Mouse (Mus musculus): ENCODE measurements around the gene Ano6.
A peak's percentile ranks its signal among the peaks of the same experiment; 100 is the strongest.

Ano6 gene

GRCm38 (mm10) chr15:95790529-95791071, at the start of gene Ano6:
Gene Ano6 (plus strand): TSS chr15:95790843.
- peak; percentile 93 for DNase-seq

- no peak for DNase-seq
Observed at GRCm38 (mm10) chr15:95742955-95743354, 47.7 kb upstream of the Ano6 start.

GRCm38 (mm10) chr15:95743856-95744255, 46.8 kb upstream of the Ano6 start:
- DNase-seq, result no peak

- no peak for DNase-seq
Observed at GRCm38 (mm10) chr15:95745346-95746106, 45.1 kb upstream of the Ano6 start.

- DNase-seq, result no peak
Observed at GRCm38 (mm10) chr15:95746513-95746912, 44.1 kb upstream of the Ano6 start.

GRCm38 (mm10) chr15:95746955-95747931, 43.4 kb upstream of the Ano6 start:
- no peak for DNase-seq

GRCm38 (mm10) chr15:95749216-95749615, 41.4 kb upstream of the Ano6 start:
- DNase-seq, result no peak

- no peak for DNase-seq
Observed at GRCm38 (mm10) chr15:95750038-95750437, 40.6 kb upstream of the Ano6 start.

GRCm38 (mm10) chr15:95751832-95752676, 38.6 kb upstream of the Ano6 start:
- DNase-seq, result no peak

GRCm38 (mm10) chr15:95752677-95753019, 38.0 kb upstream of the Ano6 start:
- no peak for DNase-seq

- no peak for DNase-seq
Observed at GRCm38 (mm10) chr15:95753031-95753430, 37.6 kb upstream of the Ano6 start.

- no peak for DNase-seq
Observed at GRCm38 (mm10) chr15:95757169-95757568, 33.5 kb upstream of the Ano6 start.

- DNase-seq, result no peak
Observed at GRCm38 (mm10) chr15:95758069-95758468, 32.6 kb upstream of the Ano6 start.

GRCm38 (mm10) chr15:95758696-95759434, 31.8 kb upstream of the Ano6 start:
- DNase-seq, result no peak

- DNase-seq, result no peak
Observed at GRCm38 (mm10) chr15:95759857-95760256, 30.8 kb upstream of the Ano6 start.

GRCm38 (mm10) chr15:95761420-95761819, 29.2 kb upstream of the Ano6 start:
- DNase-seq, result no peak

GRCm38 (mm10) chr15:95762661-95763303, 27.9 kb upstream of the Ano6 start:
- peak; percentile 43 for DNase-seq

GRCm38 (mm10) chr15:95763464-95763863, 27.2 kb upstream of the Ano6 start:
- DNase-seq, result no peak

- no peak for DNase-seq
Observed at GRCm38 (mm10) chr15:95765271-95765670, 25.4 kb upstream of the Ano6 start.

- DNase-seq, result no peak
Observed at GRCm38 (mm10) chr15:95765936-95766335, 24.7 kb upstream of the Ano6 start.

- no peak for DNase-seq
Observed at GRCm38 (mm10) chr15:95767825-95768224, 22.8 kb upstream of the Ano6 start.
